Mouse (Mus musculus): ENCODE results near the gene Olfr1444. TPM values are rescaled to one million over a fixed set of nuclear protein-coding genes. Genes with fewer than 3 reads are reported as not detected.

The Olfr1444 gene
- polyA plus RNA-seq (2014; fragmentation: Nextera tagmentation; extraction: Ambion mirVana), result not detected in 2 replicates

GRCm38 (mm10) chr19:12856983-12857382 is at the start of gene Olfr1444:
Gene Olfr1444, plus strand, starts transcription at chr19:12857283.
- 52% methylated on average over 1 of the region's 1 CpGs for WGBS
- H3K36me3 ChIP-seq (ENCODE audit: insufficient read depth), result no peaks in the 10 kb centered on the region
- H3K9me3 ChIP-seq (ENCODE audit: low read depth, low read length), result no peaks in the 10 kb centered on the region
- no peak within 1 kb of the TSS for H3K4me2 ChIP-seq
- no peak within 1 kb of the TSS for H3K9ac ChIP-seq
- ATAC-seq (ENCODE audit: insufficient read depth) (no peak), DNase-seq (no peak)
- no peak within 1 kb of the TSS for H3K27ac ChIP-seq (ENCODE audit: low read depth)
- TF ChIP-seq CTCF (IDR thresholded peaks at IDR 0.05; ENCODE audit: low read depth), result no peak
- H3K4me1 ChIP-seq (ENCODE audit: insufficient read depth), result no peaks in the 10 kb centered on the region
- no peak within 1 kb of the TSS for H3K4me3 ChIP-seq (ENCODE audit: low read depth, low read length)
- H3K27me3 ChIP-seq (ENCODE audit: insufficient read depth, low read length), result no peaks in the 10 kb centered on the region

GRCm38 (mm10) chr19:12812644-12813364 is 44.3 kb upstream of the Olfr1444 start:
- H3K27ac ChIP-seq (ENCODE audit: low read depth), result no peak overlapping the region
- no peaks in the 10 kb centered on the region for H3K4me1 ChIP-seq (ENCODE audit: insufficient read depth)
- no peaks in the 10 kb centered on the region for H3K9me3 ChIP-seq (ENCODE audit: low read depth, low read length)
- H3K27me3 ChIP-seq (ENCODE audit: insufficient read depth, low read length), result no peaks in the 10 kb centered on the region
- no peak overlapping the region for H3K4me2 ChIP-seq
- H3K9ac ChIP-seq, result no peak overlapping the region
- no peaks in the 10 kb centered on the region for H3K36me3 ChIP-seq (ENCODE audit: insufficient read depth)
- no peak overlapping the region for H3K4me3 ChIP-seq (ENCODE audit: low read depth, low read length)
- WGBS, result 54% methylated on average over 1 of the region's 1 CpGs
- TF ChIP-seq CTCF (IDR thresholded peaks at IDR 0.05; ENCODE audit: low read depth), result no peak
- no peak for ATAC-seq (ENCODE audit: insufficient read depth)
- DNase-seq, result no peak

GRCm38 (mm10) chr19:12813883-12814282 is 43.2 kb upstream of the Olfr1444 start:
- no peaks in the 10 kb centered on the region for H3K36me3 ChIP-seq (ENCODE audit: insufficient read depth)
- H3K9me3 ChIP-seq (ENCODE audit: low read depth, low read length), result no peaks in the 10 kb centered on the region
- no peaks in the 10 kb centered on the region for H3K27me3 ChIP-seq (ENCODE audit: insufficient read depth, low read length)
- H3K4me1 ChIP-seq (ENCODE audit: insufficient read depth), result no peaks in the 10 kb centered on the region
- no peak overlapping the region for H3K4me2 ChIP-seq
- 73% methylated on average over 1 of the region's 1 CpGs for WGBS
- no peak overlapping the region for H3K9ac ChIP-seq
- ATAC-seq (ENCODE audit: insufficient read depth), result no peak
- no peak for TF ChIP-seq CTCF (IDR thresholded peaks at IDR 0.05; ENCODE audit: low read depth)
- no peak for DNase-seq
- H3K4me3 ChIP-seq (ENCODE audit: low read depth, low read length), result no peak overlapping the region
- no peak overlapping the region for H3K27ac ChIP-seq (ENCODE audit: low read depth)

GRCm38 (mm10) chr19:12818507-12818906 is 38.6 kb upstream of the Olfr1444 start:
- no peak for TF ChIP-seq CTCF (IDR thresholded peaks at IDR 0.05; ENCODE audit: low read depth)
- ATAC-seq (ENCODE audit: insufficient read depth) (no peak), DNase-seq (no peak)
- 71% methylated on average over 1 of the region's 1 CpGs for WGBS
- no peak overlapping the region for H3K27ac ChIP-seq (ENCODE audit: low read depth)
- no peaks in the 10 kb centered on the region for H3K9me3 ChIP-seq (ENCODE audit: low read depth, low read length)
- H3K27me3 ChIP-seq (ENCODE audit: insufficient read depth, low read length), result no peaks in the 10 kb centered on the region
- H3K36me3 ChIP-seq (ENCODE audit: insufficient read depth), result no peaks in the 10 kb centered on the region
- H3K4me2 ChIP-seq, result no peak overlapping the region
- H3K4me3 ChIP-seq (ENCODE audit: low read depth, low read length), result no peak overlapping the region
- H3K9ac ChIP-seq, result no peak overlapping the region
- H3K4me1 ChIP-seq (ENCODE audit: insufficient read depth), result no peaks in the 10 kb centered on the region

- ATAC-seq (ENCODE audit: insufficient read depth) (no peak), DNase-seq (peak; percentile 75)
- Histone ChIP-seq H3K9ac (no peak overlapping the region), H3K27ac (ENCODE audit: low read depth) (no peak overlapping the region), H3K4me1 (ENCODE audit: insufficient read depth) (no peaks in the 10 kb centered on the region), H3K4me3 (ENCODE audit: low read depth, low read length) (no peak overlapping the region), H3K9me3 (ENCODE audit: low read depth, low read length) (no peaks in the 10 kb centered on the region), H3K27me3 (ENCODE audit: insufficient read depth, low read length) (no peaks in the 10 kb centered on the region), H3K4me2 (no peak overlapping the region), H3K36me3 (ENCODE audit: insufficient read depth) (no peaks in the 10 kb centered on the region)
- TF ChIP-seq CTCF (IDR thresholded peaks at IDR 0.05; ENCODE audit: low read depth), result peak; percentile 70
- 25% methylated on average over 4 of the region's 4 CpGs for WGBS
These were observed 36.7 kb upstream of the Olfr1444 start for GRCm38 (mm10) chr19:12820383-12820782.

GRCm38 (mm10) chr19:12824549-12824948 is 32.5 kb upstream of the Olfr1444 start:
- 70% methylated on average over 4 of the region's 4 CpGs for WGBS
- H3K27me3 ChIP-seq (ENCODE audit: insufficient read depth, low read length), result no peaks in the 10 kb centered on the region

GRCm38 (mm10) chr19:12830823-12831430 is 26.2 kb upstream of the Olfr1444 start:
- Histone ChIP-seq H3K36me3 (ENCODE audit: insufficient read depth) (no peaks in the 10 kb centered on the region), H3K4me3 (ENCODE audit: low read depth, low read length) (no peak overlapping the region), H3K9me3 (ENCODE audit: low read depth, low read length) (no peaks in the 10 kb centered on the region), H3K27me3 (ENCODE audit: insufficient read depth, low read length) (no peaks in the 10 kb centered on the region), H3K4me1 (ENCODE audit: insufficient read depth) (no peaks in the 10 kb centered on the region), H3K9ac (no peak overlapping the region), H3K27ac (ENCODE audit: low read depth) (no peak overlapping the region), H3K4me2 (no peak overlapping the region)
- no peak for TF ChIP-seq CTCF (IDR thresholded peaks at IDR 0.05; ENCODE audit: low read depth)
- no peak for DNase-seq
- WGBS, result 67% methylated on average over 2 of the region's 2 CpGs
- ATAC-seq (ENCODE audit: insufficient read depth), result no peak

More at GRCm38 (mm10) chr19:12824549-12824948, 32.5 kb upstream of the Olfr1444 start:
- no peak for ATAC-seq (ENCODE audit: insufficient read depth)
- 0 out of 2 replicates have a peak, but pooled peaks have one; percentile 17 for TF ChIP-seq CTCF (IDR thresholded peaks at IDR 0.05; ENCODE audit: low read depth)
- Histone ChIP-seq H3K4me3 (ENCODE audit: low read depth, low read length) (no peak overlapping the region), H3K36me3 (ENCODE audit: insufficient read depth) (no peaks in the 10 kb centered on the region), H3K27ac (ENCODE audit: low read depth) (no peak overlapping the region), H3K4me2 (no peak overlapping the region), H3K9ac (no peak overlapping the region), H3K4me1 (ENCODE audit: insufficient read depth) (no peaks in the 10 kb centered on the region), H3K9me3 (ENCODE audit: low read depth, low read length) (no peaks in the 10 kb centered on the region)
- no peak for DNase-seq

Measured in lung, embryonic 14.5 days (tissue).